Mouse (Mus musculus): ENCODE results near the gene Poln. TPM values are rescaled to one million over a fixed set of nuclear protein-coding genes. Genes with fewer than 3 reads are reported as not detected.

Gene Poln
- polyA plus RNA-seq, 2 experiments: 0.32 to 0.57 TPM

GRCm38 (mm10) chr5:34004618-34005017, 164.6 kb downstream of the Poln start:
- Histone ChIP-seq H3K27ac (no peak overlapping the region), H3K9ac (replicated peaks) (no peak overlapping the region), H3K4me1 (replicated peaks; ENCODE audit: control insufficient read depth in 2 of 2, insufficient read depth in 2 of 2, low read length in 1 of 2) (no peaks in the 10 kb centered on the region), H3K9me3 (ENCODE audit: control insufficient read depth, low read length) (no peaks in the 10 kb centered on the region), H3K36me3 (replicated peaks; ENCODE audit: control insufficient read depth, insufficient read depth, low read depth) (no peaks in the 10 kb centered on the region), H3K4me3 (ENCODE audit: insufficient read depth in 1 of 2, low read depth in 2 of 2, low read length in 2 of 2) (no peak overlapping the region), H3K4me2 (ENCODE audit: low read depth) (no peak overlapping the region), H3K27me3 (ENCODE audit: control insufficient read depth, insufficient read depth, low read length) (no peaks in the 10 kb centered on the region)
- no peak for ATAC-seq (ENCODE audit: insufficient read depth)
- no peak for DNase-seq (ENCODE audit: low read depth in 3 of 3, low spot score in 3 of 3)
- WGBS (ENCODE audit: insufficient replicate concordance): 55% methylated on average over 5 of the region's 5 CpGs
- TF ChIP-seq EP300 (IDR thresholded peaks at IDR 0.05; ENCODE audit: low read depth) (no peak), CTCF (IDR thresholded peaks at IDR 0.05; ENCODE audit: low read depth) (no peak)

DNA sequence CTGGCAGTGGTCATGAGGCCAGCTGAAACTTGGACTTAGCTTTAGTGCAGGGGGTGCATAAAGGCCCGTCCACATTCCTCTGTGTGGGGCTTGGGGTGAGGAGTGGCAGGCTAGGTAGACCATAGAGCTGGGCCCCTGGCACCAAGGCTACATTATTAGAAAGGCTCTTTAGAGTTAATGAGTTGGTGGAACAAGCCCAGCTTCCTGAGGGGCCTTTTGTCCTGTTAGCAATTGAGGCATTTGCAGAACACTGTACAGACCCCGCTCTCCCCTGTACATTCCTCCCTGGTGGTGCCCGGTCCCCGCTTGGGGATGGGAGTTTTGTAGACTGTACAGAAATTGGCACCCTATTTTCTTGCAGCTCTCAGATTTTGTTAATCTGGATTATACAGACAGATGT, 166.6 kb downstream of the Poln start:
- 78% methylated on average over 4 of the region's 4 CpGs for WGBS (ENCODE audit: insufficient replicate concordance)
- DNase-seq (ENCODE audit: low read depth in 3 of 3, low spot score in 3 of 3): no peak
- Histone ChIP-seq H3K36me3 (replicated peaks; ENCODE audit: control insufficient read depth, insufficient read depth, low read depth) (no peaks in the 10 kb centered on the region), H3K9ac (replicated peaks) (no peak overlapping the region), H3K4me3 (ENCODE audit: insufficient read depth in 1 of 2, low read depth in 2 of 2, low read length in 2 of 2) (no peak overlapping the region), H3K27me3 (ENCODE audit: control insufficient read depth, insufficient read depth, low read length) (peaks cover 17% of the 10 kb centered on the region), H3K27ac (no peak overlapping the region), H3K4me1 (replicated peaks; ENCODE audit: control insufficient read depth in 2 of 2, insufficient read depth in 2 of 2, low read length in 1 of 2) (no peaks in the 10 kb centered on the region), H3K9me3 (ENCODE audit: control insufficient read depth, low read length) (no peaks in the 10 kb centered on the region), H3K4me2 (ENCODE audit: low read depth) (no peak overlapping the region)
- TF ChIP-seq CTCF (IDR thresholded peaks at IDR 0.05; ENCODE audit: low read depth) (no peak), EP300 (IDR thresholded peaks at IDR 0.05; ENCODE audit: low read depth) (no peak)
- ATAC-seq (ENCODE audit: insufficient read depth): no peak

GRCm38 (mm10) chr5:34001401-34001800, 167.8 kb downstream of the Poln start:
- Histone ChIP-seq H3K27me3 (ENCODE audit: control insufficient read depth, insufficient read depth, low read length) (peaks cover 29% of the 10 kb centered on the region), H3K4me3 (ENCODE audit: insufficient read depth in 1 of 2, low read depth in 2 of 2, low read length in 2 of 2) (no peak overlapping the region), H3K4me1 (replicated peaks; ENCODE audit: control insufficient read depth in 2 of 2, insufficient read depth in 2 of 2, low read length in 1 of 2) (no peaks in the 10 kb centered on the region), H3K36me3 (replicated peaks; ENCODE audit: control insufficient read depth, insufficient read depth, low read depth) (no peaks in the 10 kb centered on the region), H3K27ac (no peak overlapping the region), H3K4me2 (ENCODE audit: low read depth) (no peak overlapping the region), H3K9ac (replicated peaks) (no peak overlapping the region), H3K9me3 (ENCODE audit: control insufficient read depth, low read length) (no peaks in the 10 kb centered on the region)
- WGBS (ENCODE audit: insufficient replicate concordance): 79% methylated on average over 1 of the region's 1 CpGs
- DNase-seq (ENCODE audit: low read depth in 3 of 3, low spot score in 3 of 3) (no peak), ATAC-seq (ENCODE audit: insufficient read depth) (no peak)
- TF ChIP-seq EP300 (IDR thresholded peaks at IDR 0.05; ENCODE audit: low read depth) (no peak), CTCF (IDR thresholded peaks at IDR 0.05; ENCODE audit: low read depth) (no peak)

GRCm38 (mm10) chr5:34000809-34001208, 168.4 kb downstream of the Poln start:
- H3K9me3 ChIP-seq (ENCODE audit: control insufficient read depth, low read length): no peaks in the 10 kb centered on the region
- no peak overlapping the region for H3K4me2 ChIP-seq (ENCODE audit: low read depth)
- no peak for ATAC-seq (ENCODE audit: insufficient read depth)
- H3K27me3 ChIP-seq (ENCODE audit: control insufficient read depth, insufficient read depth, low read length): peaks cover 35% of the 10 kb centered on the region
- no peak overlapping the region for H3K4me3 ChIP-seq (ENCODE audit: insufficient read depth in 1 of 2, low read depth in 2 of 2, low read length in 2 of 2)
- no peak for DNase-seq (ENCODE audit: low read depth in 3 of 3, low spot score in 3 of 3)
- no peak overlapping the region for H3K27ac ChIP-seq
- TF ChIP-seq CTCF (IDR thresholded peaks at IDR 0.05; ENCODE audit: low read depth) (no peak), EP300 (IDR thresholded peaks at IDR 0.05; ENCODE audit: low read depth) (no peak)
- WGBS (ENCODE audit: insufficient replicate concordance): 79% methylated on average over 25 of the region's 25 CpGs
- H3K9ac ChIP-seq (replicated peaks): no peak overlapping the region
- H3K36me3 ChIP-seq (replicated peaks; ENCODE audit: control insufficient read depth, insufficient read depth, low read depth): no peaks in the 10 kb centered on the region
- H3K4me1 ChIP-seq (replicated peaks; ENCODE audit: control insufficient read depth in 2 of 2, insufficient read depth in 2 of 2, low read length in 1 of 2): no peaks in the 10 kb centered on the region

DNA sequence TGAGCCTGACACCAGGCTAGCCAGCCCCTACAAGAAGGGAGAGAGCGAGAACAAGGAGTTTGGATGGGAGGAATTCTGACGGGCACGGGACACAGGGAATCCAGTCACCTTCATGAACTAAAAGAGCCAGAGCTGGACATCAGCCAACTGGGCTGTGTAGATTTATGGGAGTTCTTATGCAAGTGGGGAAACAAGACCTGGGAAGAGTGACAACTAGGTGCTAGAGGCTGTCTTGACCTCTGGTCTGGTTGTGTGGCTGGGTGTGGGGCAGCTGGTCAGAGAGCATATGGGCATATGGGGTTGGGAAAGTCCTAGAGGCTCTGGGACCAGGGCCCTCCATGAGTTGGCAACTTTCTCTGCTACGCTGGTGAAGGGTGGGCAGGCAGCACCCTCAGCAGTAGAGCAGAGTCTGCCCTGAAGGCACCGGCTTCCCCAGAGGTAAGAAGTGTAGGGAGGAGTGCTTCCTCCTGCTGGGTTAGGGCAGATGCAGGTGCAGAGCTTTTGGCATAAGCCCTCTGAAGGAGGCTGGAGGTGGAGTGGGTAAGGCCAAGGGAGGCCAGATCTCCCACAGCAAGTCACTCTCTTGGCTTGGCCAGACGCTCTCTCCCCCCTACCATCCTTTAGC, 169.7 kb downstream of the Poln start:
- Histone ChIP-seq H3K27ac (no peak overlapping the region), H3K4me3 (ENCODE audit: insufficient read depth in 1 of 2, low read depth in 2 of 2, low read length in 2 of 2) (no peak overlapping the region), H3K4me2 (ENCODE audit: low read depth) (no peak overlapping the region), H3K36me3 (replicated peaks; ENCODE audit: control insufficient read depth, insufficient read depth, low read depth) (no peaks in the 10 kb centered on the region), H3K9me3 (ENCODE audit: control insufficient read depth, low read length) (no peaks in the 10 kb centered on the region), H3K27me3 (ENCODE audit: control insufficient read depth, insufficient read depth, low read length) (peaks cover 47% of the 10 kb centered on the region), H3K9ac (replicated peaks) (no peak overlapping the region), H3K4me1 (replicated peaks; ENCODE audit: control insufficient read depth in 2 of 2, insufficient read depth in 2 of 2, low read length in 1 of 2) (no peaks in the 10 kb centered on the region)
- DNase-seq (ENCODE audit: low read depth in 3 of 3, low spot score in 3 of 3) (no peak), ATAC-seq (ENCODE audit: insufficient read depth) (no peak)
- WGBS (ENCODE audit: insufficient replicate concordance): 59% methylated on average over 6 of the region's 6 CpGs
- no peak for TF ChIP-seq CTCF (IDR thresholded peaks at IDR 0.05; ENCODE audit: low read depth)
- no peak for TF ChIP-seq EP300 (IDR thresholded peaks at IDR 0.05; ENCODE audit: low read depth)

Measured in liver, embryonic 14.5 days (tissue).